Mouse (Mus musculus) liver, adult 2 months (tissue): ENCODE data around the gene Klf15. TPM values are rescaled to one million over a fixed set of nuclear protein-coding genes. Genes with fewer than 3 reads are reported as not detected.

Experiments used
- DNase-seq: peaks from one replicate; pipeline ENCODE4 v3.0.0-alpha.2; 2011; ENCODE audit warnings: low read depth, low spot score; ENCODE audit errors: extremely low read depth
- H3K27ac ChIP-seq: fragments of 200-500 bp; replicated peaks from 2 replicates; pipeline ENCODE4 v1.5.1; 2012; ENCODE audit warnings: low read depth, mild to moderate bottlenecking, control low read depth, inconsistent platforms, low read length; ENCODE audit not compliant: insufficient read depth
- H3K27me3 ChIP-seq: fragments of 200-500 bp; 2 replicates; pipeline ENCODE4 v1.6.1; 2012; ENCODE audit warnings: mild to moderate bottlenecking, moderate library complexity, low read length, inconsistent platforms; ENCODE audit not compliant: control insufficient read depth, insufficient read depth
- H3K36me3 ChIP-seq: fragments of 200-500 bp; 2 replicates; pipeline ENCODE4 v1.6.1; 2012; ENCODE audit warnings: low read length, inconsistent platforms; ENCODE audit not compliant: control insufficient read depth, insufficient read depth
- H3K4me1 ChIP-seq: fragments of 200-500 bp; 2 replicates; pipeline ENCODE4 v1.6.1; 2011; ENCODE audit warnings: low read length; ENCODE audit not compliant: control insufficient read depth, insufficient read depth
- H3K4me3 ChIP-seq: fragments of 200-500 bp; 2 replicates; pipeline ENCODE4 v1.5.1; 2011; ENCODE audit warnings: low read depth, mild to moderate bottlenecking, control low read depth, low read length, moderate library complexity; ENCODE audit not compliant: insufficient read depth
- H3K79me2 ChIP-seq: fragments of 200-500 bp; 2 replicates; pipeline ENCODE4 v1.6.1; 2012; ENCODE audit warnings: inconsistent platforms, mild to moderate bottlenecking, low read length, moderate library complexity; ENCODE audit not compliant: control insufficient read depth, insufficient read depth
- H3K9ac ChIP-seq: fragments of 200-500 bp; 2 replicates; pipeline ENCODE4 v1.6.1; 2012; ENCODE audit warnings: low read depth, mild to moderate bottlenecking, control low read depth, inconsistent platforms, low read length
- CTCF ChIP-seq: fragments of 200-500 bp; IDR thresholded peaks from 2 replicates; pipeline ENCODE4 v1.5.1; 2011; ENCODE audit warnings: low read depth, low read length, control low read depth
- POLR2A ChIP-seq: fragments of 200-500 bp; IDR thresholded peaks from 2 replicates; pipeline ENCODE4 v1.6.1; 2011; ENCODE audit warnings: low read length, control low read depth; ENCODE audit not compliant: insufficient read depth; ENCODE audit errors: extremely low read depth
- WGBS: fragments of 180-500 bp; shearing (Covaris S2); methylation state at CpG from one replicate; pipeline ENCODE4 v1.1.7; 2018; 5-methylcytosine and 5-hydroxymethylcytosine counted together
- polyA plus RNA-seq: library from polyadenylated mRNA; depleted of rRNA; stranded (reverse); fragments of >200 nt; gene quantifications from 2 replicates; pipeline ENCODE4 v1.2.3, GENCODE M21; 2012
- total RNA-seq: library from RNA; depleted of rRNA; stranded (reverse); fragments of >200 nt; gene quantifications from 2 replicates; pipeline ENCODE4 v1.2.3, GENCODE M21; 2014

Gene Klf15
- total and polyA plus RNA-seq, 2 experiments, result 147 to 148 TPM

GRCm38 (mm10) chr6:90506673-90507311 lies 44.4 kb downstream of the Klf15 start:
- WGBS, result 13% methylated on average over 16 of the region's 16 CpGs
- DNase-seq, result peak; percentile 96
- H3K27ac ChIP-seq, result peak overlapping the region; percentile 92

GRCm38 (mm10) chr6:90507443-90507842 lies 45.1 kb downstream of the Klf15 start:
- peak overlapping the region; percentile 92 for H3K27ac ChIP-seq
- no peak overlapping the region for H3K4me3 ChIP-seq
- H3K4me1 ChIP-seq, result peaks cover 31% of the 10 kb centered on the region
- DNase-seq, result peak; percentile 60
- TF ChIP-seq POLR2A (no peak), CTCF (no peak)
- H3K9ac ChIP-seq, result peak overlapping the region; percentile 60; the same call in 1 of the 2 replicates
- no peaks in the 10 kb centered on the region for H3K36me3 ChIP-seq
- no peaks in the 10 kb centered on the region for H3K79me2 ChIP-seq
- no peaks in the 10 kb centered on the region for H3K27me3 ChIP-seq

More at GRCm38 (mm10) chr6:90506673-90507311, 44.4 kb downstream of the Klf15 start:
- no peaks in the 10 kb centered on the region for H3K27me3 ChIP-seq
- no peaks in the 10 kb centered on the region for H3K36me3 ChIP-seq
- TF ChIP-seq CTCF (no peak), POLR2A (no peak)
- H3K4me3 ChIP-seq, result no peak overlapping the region
- no peaks in the 10 kb centered on the region for H3K79me2 ChIP-seq
- H3K9ac ChIP-seq, result peak overlapping the region; percentile 60
- peaks cover 31% of the 10 kb centered on the region for H3K4me1 ChIP-seq

GRCm38 (mm10) chr6:90508197-90508624 lies 45.8 kb downstream of the Klf15 start:
- WGBS, result 16% methylated on average over 4 of the region's 4 CpGs
- H3K27me3 ChIP-seq, result no peaks in the 10 kb centered on the region
- no peak overlapping the region for H3K4me3 ChIP-seq
- H3K36me3 ChIP-seq, result no peaks in the 10 kb centered on the region
- peak overlapping the region; percentile 92 for H3K27ac ChIP-seq
- TF ChIP-seq CTCF (no peak), POLR2A (no peak)
- peak overlapping the region; percentile 50 for H3K9ac ChIP-seq
- peak; percentile 92 for DNase-seq
- H3K79me2 ChIP-seq, result no peaks in the 10 kb centered on the region
- peaks cover 29% of the 10 kb centered on the region for H3K4me1 ChIP-seq

GRCm38 (mm10) chr6:90509085-90509484 lies 46.7 kb downstream of the Klf15 start:
- H3K4me3 ChIP-seq, result no peak overlapping the region
- no peaks in the 10 kb centered on the region for H3K36me3 ChIP-seq
- no peak for TF ChIP-seq CTCF
- no peak for TF ChIP-seq POLR2A
- peak overlapping the region; percentile 92 for H3K27ac ChIP-seq
- DNase-seq, result peak; percentile 94
- no peaks in the 10 kb centered on the region for H3K79me2 ChIP-seq
- 18% methylated on average over 6 of the region's 6 CpGs for WGBS
- peak overlapping the region; percentile 50 for H3K9ac ChIP-seq
- H3K4me1 ChIP-seq, result peaks cover 33% of the 10 kb centered on the region
- no peaks in the 10 kb centered on the region for H3K27me3 ChIP-seq

GRCm38 (mm10) chr6:90512416-90512815 lies 50.0 kb downstream of the Klf15 start:
- H3K79me2 ChIP-seq, result no peaks in the 10 kb centered on the region
- no peak overlapping the region for H3K27ac ChIP-seq
- peaks cover 29% of the 10 kb centered on the region for H3K4me1 ChIP-seq
- no peaks in the 10 kb centered on the region for H3K27me3 ChIP-seq
- TF ChIP-seq POLR2A, result no peak
- no peak for TF ChIP-seq CTCF
- peak; percentile 72 for DNase-seq
- H3K9ac ChIP-seq, result no peak overlapping the region
- H3K4me3 ChIP-seq, result no peak overlapping the region
- 78% methylated on average over 5 of the region's 5 CpGs for WGBS
- H3K36me3 ChIP-seq, result no peaks in the 10 kb centered on the region

GRCm38 (mm10) chr6:90513074-90513856 lies 50.9 kb downstream of the Klf15 start:
- Histone ChIP-seq H3K9ac (no peak overlapping the region), H3K36me3 (no peaks in the 10 kb centered on the region), H3K27ac (peak overlapping the region; percentile 11), H3K79me2 (no peaks in the 10 kb centered on the region), H3K27me3 (no peaks in the 10 kb centered on the region), H3K4me1 (peaks cover 23% of the 10 kb centered on the region), H3K4me3 (no peak overlapping the region)
- 65% methylated on average over 5 of the region's 5 CpGs for WGBS
- DNase-seq, result peak; percentile 72
- TF ChIP-seq POLR2A (no peak), CTCF (no peak)
